Mouse (Mus musculus): ENCODE data around the gene Det1. TPM values are rescaled to one million over a fixed set of nuclear protein-coding genes. Genes with fewer than 3 reads are reported as not detected.

The Det1 gene
- total and polyA plus RNA-seq, 2 experiments from 2014 or later = 7.0 to 11.9 TPM

GRCm38 (mm10) chr7:78787793-78788380 is 59.2 kb downstream of the Det1 start:
- Histone ChIP-seq H3K4me3 (ENCODE audit: low read depth, low read length) (no peak overlapping the region), H3K9ac (no peak overlapping the region), H3K36me3 (ENCODE audit: insufficient read depth) (peaks cover 33% of the 10 kb centered on the region), H3K27me3 (ENCODE audit: insufficient read depth, low read length) (no peaks in the 10 kb centered on the region), H3K4me1 (ENCODE audit: insufficient read depth) (no peaks in the 10 kb centered on the region; the same call in 1 of the 2 replicates), H3K4me2 (ENCODE audit: low read depth) (no peak overlapping the region), H3K9me3 (ENCODE audit: low read length) (no peaks in the 10 kb centered on the region), H3K27ac (ENCODE audit: low read depth, low read length) (no peak overlapping the region)
- ATAC-seq = no peak
- no peak for DNase-seq
- TF ChIP-seq CTCF (IDR thresholded peaks at IDR 0.05; ENCODE audit: low read depth) = no peak
- 92% methylated on average over 12 of the region's 12 CpGs for WGBS

GRCm38 (mm10) chr7:78785906-78786305 is 61.2 kb downstream of the Det1 start:
- Histone ChIP-seq H3K36me3 (ENCODE audit: insufficient read depth) (peaks cover 19% of the 10 kb centered on the region), H3K27ac (ENCODE audit: low read depth, low read length) (no peak overlapping the region), H3K4me3 (ENCODE audit: low read depth, low read length) (no peak overlapping the region), H3K27me3 (ENCODE audit: insufficient read depth, low read length) (no peaks in the 10 kb centered on the region), H3K4me1 (ENCODE audit: insufficient read depth) (peaks cover 6% of the 10 kb centered on the region), H3K9me3 (ENCODE audit: low read length) (no peaks in the 10 kb centered on the region), H3K4me2 (ENCODE audit: low read depth) (no peak overlapping the region), H3K9ac (no peak overlapping the region)
- no peak for TF ChIP-seq CTCF (IDR thresholded peaks at IDR 0.05; ENCODE audit: low read depth)
- no peak for ATAC-seq
- WGBS = 81% methylated on average over 5 of the region's 5 CpGs
- DNase-seq = no peak

GRCm38 (mm10) chr7:78782639-78783581 is 64.2 kb downstream of the Det1 start, which contains the start of the genes Mrps11 and Mrpl46:
Gene Mrps11 (plus strand): TSS chr7:78783119.
Gene Mrpl46 (minus strand): TSS chr7:78783531.
- Histone ChIP-seq H3K4me1 (ENCODE audit: insufficient read depth) (peaks cover 6% of the 10 kb centered on the region), H3K36me3 (ENCODE audit: insufficient read depth) (peaks cover 23% of the 10 kb centered on the region), H3K9ac (peak within 1 kb of the TSS; percentile 71), H3K27me3 (ENCODE audit: insufficient read depth, low read length) (no peaks in the 10 kb centered on the region), H3K4me2 (ENCODE audit: low read depth) (peak within 1 kb of the TSS; percentile 93), H3K27ac (ENCODE audit: low read depth, low read length) (peak within 1 kb of the TSS; percentile 69), H3K9me3 (ENCODE audit: low read length) (no peaks in the 10 kb centered on the region), H3K4me3 (ENCODE audit: low read depth, low read length) (peak within 1 kb of the TSS; percentile 63)
- WGBS = under 1% methylated on average over 44 of the region's 44 CpGs
- DNase-seq (peak; percentile 94), ATAC-seq (peak; percentile 100)
- TF ChIP-seq CTCF (IDR thresholded peaks at IDR 0.05; ENCODE audit: low read depth) = no peak; the same call in 1 of the 2 replicates

- 94% methylated on average over 5 of the region's 5 CpGs for WGBS
- ATAC-seq = no peak
These were observed 68.3 kb downstream of the Det1 start for GRCm38 (mm10) chr7:78778741-78779140.

More at GRCm38 (mm10) chr7:78778741-78779140, 68.3 kb downstream of the Det1 start:
- no peak overlapping the region for H3K9ac ChIP-seq
- no peak for DNase-seq
- no peak overlapping the region for H3K27ac ChIP-seq (ENCODE audit: low read depth, low read length)
- no peak for TF ChIP-seq CTCF (IDR thresholded peaks at IDR 0.05; ENCODE audit: low read depth)
- peaks cover 45% of the 10 kb centered on the region for H3K36me3 ChIP-seq (ENCODE audit: insufficient read depth)
- H3K4me1 ChIP-seq (ENCODE audit: insufficient read depth) = peaks cover 6% of the 10 kb centered on the region
- H3K4me2 ChIP-seq (ENCODE audit: low read depth) = no peak overlapping the region
- H3K9me3 ChIP-seq (ENCODE audit: low read length) = no peaks in the 10 kb centered on the region
- H3K27me3 ChIP-seq (ENCODE audit: insufficient read depth, low read length) = no peaks in the 10 kb centered on the region
- no peak overlapping the region for H3K4me3 ChIP-seq (ENCODE audit: low read depth, low read length)

Small RNA genes within 50 kb of the gene (microRNA-seq; reads per million reads assigned to microRNA genes)
- gene Mir7-2 = 598 to 686 reads per million in 2 experiments

Other genes starting within 250 kb of the Det1 start
- gene Ntrk3, start 109.3 kb downstream of the Det1 start, total RNA-seq (2014; rRNA removed) = 72.7 and 90.1 TPM in 2 replicates
- gene Ntrk3, start 109.3 kb downstream of the Det1 start, polyA plus RNA-seq (2015; fragmentation: Nextera tagmentation; extraction: Ambion mirVana) = 16.3 and 28.5 TPM in 2 replicates
- gene Mrps11, start 64.1 kb downstream of the Det1 start, total RNA-seq (2014; rRNA removed) = 44.7 and 51.6 TPM in 2 replicates
- 70.4 and 77.5 TPM in 2 replicates for gene Mrps11, start 64.1 kb downstream of the Det1 start, polyA plus RNA-seq (2015; fragmentation: Nextera tagmentation; extraction: Ambion mirVana)
- gene Mrpl46, start 63.7 kb downstream of the Det1 start, total RNA-seq (2014; rRNA removed) = 33.2 and 39.9 TPM in 2 replicates
- 63.9 and 74.8 TPM in 2 replicates for gene Mrpl46, start 63.7 kb downstream of the Det1 start, polyA plus RNA-seq (2015; fragmentation: Nextera tagmentation; extraction: Ambion mirVana)
- gene Aen, start 48.6 kb upstream of the Det1 start, total RNA-seq (2014; rRNA removed) = 40.5 and 43.1 TPM in 2 replicates
- gene Aen, start 48.6 kb upstream of the Det1 start, polyA plus RNA-seq (2015; fragmentation: Nextera tagmentation; extraction: Ambion mirVana) = 57.7 and 58.9 TPM in 2 replicates
- 0.38 and 2.2 TPM in 2 replicates for gene Isg20, start 66.2 kb upstream of the Det1 start, total RNA-seq (2014; rRNA removed)
- 0.87 and 1.6 TPM in 2 replicates for gene Isg20, start 66.2 kb upstream of the Det1 start, polyA plus RNA-seq (2015; fragmentation: Nextera tagmentation; extraction: Ambion mirVana)
- gene Acan, start 206.2 kb upstream of the Det1 start, total RNA-seq (2014; rRNA removed) = 1.4 and 5.0 TPM in 2 replicates
- gene Acan, start 206.2 kb upstream of the Det1 start, polyA plus RNA-seq (2015; fragmentation: Nextera tagmentation; extraction: Ambion mirVana) = 0.28 and 0.50 TPM in 2 replicates